Mouse (Mus musculus) gastrocnemius, adult 8-10 months (tissue): ENCODE data around the gene Tmie. TPM values are rescaled to one million over a fixed set of nuclear protein-coding genes. Genes with fewer than 3 reads are reported as not detected.
"Not testable (repeated sequence)": the region's sequence is repeated elsewhere in the genome, so short reads cannot be mapped to it uniquely, and the experiment has no call there.

ENCODE experiments used
- DNase-seq, 2 experiments: peaks; one replicate each; pipeline ENCODE4 v3.0.0; 2022; ENCODE audit warnings: low spot score in 2 of 2
- microRNA-seq: library from miRNA; unstranded; fragments of <30 nt; microRNA quantifications from one replicate; pipeline ENCODE4 v1.2.0, GENCODE M21; 2022
- total RNA-seq, 4 experiments: library from RNA; stranded (reverse); gene quantifications; 2 replicates each; pipeline ENCODE4 v1.2.4; 2022

Tmie gene
- total RNA-seq, 4 experiments from 2014 or later, result 0.41 to 0.81 (median 0.64) TPM

DNA sequence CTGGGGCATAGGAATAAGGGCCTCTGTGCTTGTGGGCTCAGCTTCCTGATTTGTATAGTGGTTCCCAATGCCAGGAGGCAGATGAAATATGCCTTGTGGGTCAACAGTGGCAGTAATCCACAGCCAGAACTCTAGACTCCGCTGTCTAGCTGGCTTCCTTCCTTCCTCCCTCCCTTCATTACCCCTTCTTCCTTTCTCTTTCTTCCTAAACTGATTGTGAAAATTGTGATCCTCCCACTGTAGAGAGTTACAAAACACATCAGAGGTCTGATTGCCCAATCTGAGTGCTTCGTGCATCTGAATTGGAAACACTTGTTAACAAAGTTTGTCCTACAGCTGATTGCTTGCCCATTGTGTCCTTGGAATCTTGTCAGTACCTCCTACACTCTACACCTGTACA is 38.5 kb downstream of the Tmie start:
- DNase-seq, result no peak

DNA sequence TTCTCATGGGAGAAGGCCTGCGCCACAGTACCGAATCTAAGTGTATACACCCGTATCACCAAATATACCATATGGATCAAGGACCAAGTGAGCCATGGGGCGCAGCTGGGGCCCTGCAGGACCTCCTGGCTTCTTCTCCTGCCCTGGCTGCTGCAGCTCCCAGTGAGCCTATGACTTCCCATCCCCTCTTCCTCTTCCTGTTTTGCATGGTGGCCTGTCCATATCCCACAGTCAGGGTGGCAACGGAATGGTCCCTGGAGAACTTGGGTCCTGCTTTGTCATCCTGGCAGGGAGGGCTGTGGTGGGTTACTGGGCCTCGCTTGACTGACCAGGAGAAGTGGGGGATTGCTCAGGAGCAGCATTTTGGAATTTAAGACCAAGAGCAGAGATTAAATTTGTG is 39.0 kb downstream of the Tmie start:
- no peak for DNase-seq

DNA sequence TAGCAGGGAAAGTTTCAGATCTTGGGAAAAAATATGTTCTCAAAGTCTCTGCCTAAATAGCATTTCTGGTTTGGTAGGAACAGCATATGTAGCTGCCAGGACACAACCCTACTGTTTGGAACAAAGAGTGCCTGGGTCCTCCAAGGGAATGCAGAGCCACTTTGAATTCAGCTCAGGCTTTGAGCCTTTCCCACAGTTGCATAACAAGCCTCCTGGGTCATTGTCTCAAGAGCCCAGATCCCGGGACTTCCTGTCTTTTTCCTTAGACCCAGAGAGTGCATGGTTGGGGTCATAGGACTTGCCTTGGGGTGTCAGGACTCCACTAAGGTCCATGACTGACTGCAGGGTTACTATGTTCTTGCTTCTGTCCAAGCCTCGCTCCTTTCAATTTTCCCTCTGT is 43.8 kb downstream of the Tmie start:
- no peak for DNase-seq

DNA sequence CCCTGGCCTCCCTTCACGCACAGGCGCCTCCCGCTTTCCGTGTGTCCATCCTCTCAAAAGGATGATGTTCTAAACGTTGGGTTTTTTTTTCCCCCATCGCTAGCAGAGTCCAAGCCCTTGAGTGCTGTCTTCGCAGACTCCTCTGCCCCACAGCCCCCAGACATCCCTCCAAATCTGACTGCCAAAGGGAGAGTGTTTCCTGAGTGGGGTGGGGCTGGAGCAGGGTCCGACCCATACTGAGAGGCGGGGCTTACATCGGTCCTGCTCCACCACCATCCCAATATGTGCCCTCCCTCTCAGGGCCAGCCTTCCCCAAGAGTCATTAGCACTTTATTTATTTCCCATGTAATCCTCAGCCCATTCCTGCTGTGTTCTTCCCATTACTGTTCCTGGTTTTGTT is 45.0 kb downstream of the Tmie start:
- DNase-seq, result no peak

DNA sequence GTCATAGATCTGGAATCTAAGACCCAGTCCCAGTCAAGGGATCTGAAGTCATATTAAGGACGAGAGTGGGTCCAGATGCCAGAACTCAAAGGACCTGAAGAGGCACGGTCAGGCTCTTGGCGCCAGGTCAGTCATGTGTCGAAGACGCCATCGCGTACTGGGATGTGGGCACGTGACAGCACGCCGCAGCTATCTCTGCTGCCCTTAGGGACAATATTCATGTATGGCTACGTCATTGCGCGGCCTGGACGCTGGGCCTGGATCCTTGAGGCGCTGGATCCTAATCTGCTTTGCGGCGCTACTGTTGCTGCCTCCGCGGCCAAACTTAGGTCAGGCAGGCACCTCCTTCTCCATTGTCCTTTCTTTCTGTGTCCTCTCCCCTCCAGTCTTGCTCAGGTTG is 45.5 kb downstream of the Tmie start, which contains the start of gene Prss45:
Gene Prss45, plus strand, starts transcription at position 178 of the 400 bp plus-strand sequence.
- DNase-seq, result no peak

DNA sequence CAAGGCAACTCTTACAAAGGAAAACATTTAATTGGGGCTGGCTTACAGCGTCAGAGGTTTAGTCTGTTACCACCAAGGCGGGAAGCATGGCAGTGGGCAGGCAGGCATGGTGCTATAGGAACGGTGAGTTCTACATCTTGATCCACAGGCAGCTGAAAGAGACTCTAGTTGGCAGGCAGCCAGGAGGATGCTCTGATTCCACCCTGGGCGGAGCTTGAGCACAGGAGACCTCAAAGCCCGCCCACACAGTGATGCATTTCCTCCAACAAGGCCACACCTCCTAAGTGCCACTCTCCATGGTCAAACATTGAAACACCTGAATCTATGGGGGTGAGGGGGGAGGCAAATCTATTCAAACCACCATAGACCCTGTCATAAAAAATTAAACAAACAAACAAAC is 46.9 kb downstream of the Tmie start:
- no peak for DNase-seq

DNA sequence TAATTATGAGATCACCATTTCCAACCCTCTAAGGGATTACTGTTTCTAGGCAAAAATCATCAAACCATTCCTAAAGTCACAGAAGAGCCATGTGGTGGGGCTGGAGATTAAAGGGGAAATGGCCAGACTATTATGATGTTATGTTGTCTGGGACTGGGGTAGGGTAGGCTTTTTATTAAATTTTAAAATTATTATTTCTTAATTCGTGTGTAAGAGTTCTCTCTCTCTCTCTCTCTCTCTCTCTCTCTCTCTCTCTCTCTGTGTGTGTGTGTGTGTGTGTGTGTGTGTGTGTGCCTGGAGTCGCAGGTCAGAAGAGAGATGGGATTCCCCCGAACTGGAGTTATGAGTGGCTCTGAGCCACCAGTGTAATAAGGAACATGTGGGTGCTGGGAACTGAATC is 53.5 kb downstream of the Tmie start, which contains the start of gene Prss43:
Gene Prss43, plus strand, starts transcription at position 301 of the 400 bp plus-strand sequence.
- no peak for DNase-seq

DNA sequence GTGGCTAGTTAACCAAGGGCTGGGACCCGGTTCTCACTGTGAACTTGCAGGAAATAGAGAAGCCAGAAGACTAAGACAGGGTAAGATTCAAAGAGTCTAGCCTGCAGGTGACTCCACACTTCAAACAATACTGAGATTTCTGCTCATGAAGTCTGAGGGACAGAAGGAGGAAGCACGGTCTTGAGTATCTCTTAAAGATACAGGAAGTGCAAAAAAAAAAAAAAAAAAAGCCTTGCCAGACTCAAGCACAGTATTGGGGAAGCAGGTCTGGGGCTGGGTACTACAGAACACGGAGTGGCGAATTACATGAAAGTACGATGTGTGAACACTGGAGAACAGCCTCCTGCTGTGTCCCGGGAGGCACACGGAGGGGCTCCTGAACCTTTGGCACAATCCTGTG is 54.1 kb downstream of the Tmie start:
- DNase-seq, result no peak

DNA sequence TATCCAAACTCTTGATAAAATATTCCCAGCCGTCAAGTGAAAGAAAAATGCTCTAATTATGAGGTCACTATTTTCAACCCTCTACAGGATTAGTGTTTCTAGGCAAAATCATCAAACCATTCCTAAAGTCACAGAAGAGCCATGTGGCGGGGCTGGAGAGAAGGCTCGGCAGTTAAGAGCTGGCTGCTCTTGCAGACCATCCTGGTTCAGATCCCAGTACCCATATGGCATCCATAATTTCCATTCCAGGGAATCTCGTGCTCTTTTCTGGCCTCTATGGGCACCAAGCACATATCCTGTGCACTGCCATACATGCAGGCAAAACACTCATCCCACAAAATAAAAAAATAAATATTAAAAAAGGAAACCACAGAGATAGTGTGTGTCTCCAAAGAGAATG is 54.5 kb downstream of the Tmie start:
- DNase-seq, result no peak

DNA sequence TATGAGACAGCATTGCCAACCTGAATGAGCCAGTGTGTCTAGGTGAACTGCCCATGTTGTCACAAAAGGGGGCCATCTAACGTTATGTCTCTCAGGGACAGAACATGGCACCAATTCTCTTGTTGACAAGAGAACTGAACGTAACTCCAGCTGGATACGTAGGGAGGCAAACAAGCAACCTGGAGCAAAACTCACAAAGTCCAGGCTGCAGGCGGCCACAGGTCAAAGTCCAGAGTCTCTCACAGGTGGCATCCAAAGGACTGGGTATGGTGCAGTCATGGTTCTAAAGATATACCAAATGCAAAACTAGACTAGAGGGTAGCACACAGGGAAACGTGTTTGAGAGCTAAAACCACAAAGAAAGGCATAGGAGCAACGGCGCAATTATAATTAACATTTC is 58.5 kb downstream of the Tmie start:
- DNase-seq, result no peak

DNA sequence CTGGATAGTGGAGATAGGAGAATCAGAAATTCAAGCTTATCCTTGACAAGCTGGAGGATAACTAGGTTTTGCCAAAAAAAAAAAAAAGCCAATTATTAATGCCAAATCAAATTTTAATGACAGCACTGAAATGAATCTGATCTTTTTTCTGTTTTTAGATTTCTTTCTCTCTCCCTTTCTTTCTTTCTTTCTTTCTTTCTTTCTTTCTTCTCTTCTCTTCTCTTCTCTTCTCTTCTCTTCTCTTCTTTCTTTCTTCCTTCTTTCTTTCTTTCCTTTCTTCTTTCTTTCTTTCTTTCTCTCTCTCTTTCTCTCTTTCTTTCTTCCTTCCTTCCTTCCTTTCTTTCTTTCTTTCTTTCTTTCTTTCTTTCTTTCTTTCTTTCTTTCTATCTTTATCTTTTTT is 59.4 kb downstream of the Tmie start:
- not testable (repeated sequence) for DNase-seq

Small RNA genes within 50 kb of the gene (microRNA-seq; reads per million reads assigned to microRNA genes)
- gene Gm24269, result not detected

Other genes starting within 250 kb of the Tmie start
- gene Nbeal2, start 226.0 kb downstream of the Tmie start, total RNA-seq, result 1 to 10 TPM; 2.1 to 4.2 (median 3.1) TPM
- 10 to 100 TPM; 38.8 to 53.8 (median 47.0) TPM for gene Ccdc12, start 223.6 kb downstream of the Tmie start, total RNA-seq
- gene Myl3, start 138.3 kb downstream of the Tmie start, total RNA-seq, result 100 to 1,000 TPM; 644 to 855 (median 660) TPM
- 1 to 10 TPM in 2 of 4 experiments, under 1 TPM in 2; 0.44 to 1.4 (median 1.0) TPM for gene Pth1r, start 133.0 kb downstream of the Tmie start, total RNA-seq
- not detected for gene Prss42, start 81.9 kb downstream of the Tmie start, total RNA-seq
- gene Prss44, start 66.1 kb downstream of the Tmie start, total RNA-seq, result not detected
- not detected for gene Prss43, start 53.4 kb downstream of the Tmie start, total RNA-seq
- not detected for gene Prss45, start 45.5 kb downstream of the Tmie start, total RNA-seq
- gene Prss46, start 35.6 kb downstream of the Tmie start, total RNA-seq, result not detected
- not detected for gene Prss50, start 22.1 kb downstream of the Tmie start, total RNA-seq
- gene Als2cl, start 243 bp downstream of the Tmie start, total RNA-seq, result 1 to 10 TPM; 2.6 to 3.2 (median 2.9) TPM
- gene Fam240a, start 36.7 kb upstream of the Tmie start, total RNA-seq, result 1 to 10 TPM in 2 of 4 experiments, under 1 TPM in 2; 0.65 to 2.2 (median 0.90) TPM
- not detected for gene Tdgf1, start 66.0 kb upstream of the Tmie start, total RNA-seq
- gene Lrrc2, start 71.4 kb upstream of the Tmie start, total RNA-seq, result 100 to 1,000 TPM in 1 of 4 experiments, 10 to 100 TPM in 3; 84.4 to 106 (median 97.6) TPM
- gene Rtp3, start 110.5 kb upstream of the Tmie start, total RNA-seq, result 1 to 10 TPM in 1 of 4 experiments, under 1 TPM in 3; 0.60 to 1.2 (median 0.76) TPM
- not detected for gene Ltf, start 139.2 kb upstream of the Tmie start, total RNA-seq
- gene Ccrl2, start 177.4 kb upstream of the Tmie start, total RNA-seq, result 10 to 100 TPM in 1 of 4 experiments, 1 to 10 TPM in 3; 4.4 to 10.9 (median 5.2) TPM
- gene Lrrfip2, start 237.5 kb upstream of the Tmie start, total RNA-seq, result 10 to 100 TPM; 60.4 to 79.8 (median 70.3) TPM